Mouse (Mus musculus): Measurements from ENCODE around the gene Kdm2b. TPM values are rescaled to one million over a fixed set of nuclear protein-coding genes. Genes with fewer than 3 reads are reported as not detected.

The Kdm2b gene
- 20.5 and 28.8 TPM in 2 replicates for polyA plus RNA-seq (2012; rRNA removed)

DNA sequence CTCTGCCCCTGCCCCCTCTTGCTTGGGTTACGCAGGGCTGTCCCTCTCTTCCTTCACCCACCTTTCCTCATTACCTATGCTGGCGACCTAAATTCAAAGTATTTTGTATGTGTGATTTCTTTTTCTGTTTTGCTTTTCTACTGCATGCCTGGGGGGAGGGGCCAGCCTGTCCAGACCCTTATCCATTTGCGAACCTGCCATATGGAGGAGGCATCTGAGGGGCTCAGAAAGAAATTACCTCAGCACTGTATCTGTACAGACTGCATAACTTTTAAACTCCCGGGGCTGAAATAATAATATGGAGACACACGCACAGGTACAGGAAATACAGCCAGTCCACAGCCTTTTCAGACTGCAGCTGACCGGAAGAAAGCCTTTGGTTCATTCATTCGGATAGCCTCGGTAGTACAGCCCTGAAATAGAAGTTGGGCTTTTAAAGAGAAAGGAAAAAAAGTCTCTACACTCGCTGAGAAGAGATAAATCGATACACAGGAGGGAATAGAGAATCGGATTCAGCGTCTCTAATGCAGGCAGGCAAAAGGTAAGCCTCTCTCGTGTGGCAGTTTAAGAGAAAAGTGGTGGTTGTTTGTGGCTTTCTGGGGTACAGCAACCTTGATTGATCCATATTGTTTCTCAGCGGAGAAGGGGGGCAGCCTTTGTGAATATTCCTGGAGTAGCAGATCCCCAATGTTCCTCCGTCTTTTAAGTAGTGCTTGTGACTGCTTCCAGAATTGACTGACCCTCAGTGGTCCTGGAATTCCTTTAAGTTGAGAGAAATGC, at the start of gene Kdm2b:
Kdm2b (minus strand) TSS at position 273 of the 780 bp plus-strand sequence.
- no peak for DNase-seq (ENCODE audit: low spot score)

DNA sequence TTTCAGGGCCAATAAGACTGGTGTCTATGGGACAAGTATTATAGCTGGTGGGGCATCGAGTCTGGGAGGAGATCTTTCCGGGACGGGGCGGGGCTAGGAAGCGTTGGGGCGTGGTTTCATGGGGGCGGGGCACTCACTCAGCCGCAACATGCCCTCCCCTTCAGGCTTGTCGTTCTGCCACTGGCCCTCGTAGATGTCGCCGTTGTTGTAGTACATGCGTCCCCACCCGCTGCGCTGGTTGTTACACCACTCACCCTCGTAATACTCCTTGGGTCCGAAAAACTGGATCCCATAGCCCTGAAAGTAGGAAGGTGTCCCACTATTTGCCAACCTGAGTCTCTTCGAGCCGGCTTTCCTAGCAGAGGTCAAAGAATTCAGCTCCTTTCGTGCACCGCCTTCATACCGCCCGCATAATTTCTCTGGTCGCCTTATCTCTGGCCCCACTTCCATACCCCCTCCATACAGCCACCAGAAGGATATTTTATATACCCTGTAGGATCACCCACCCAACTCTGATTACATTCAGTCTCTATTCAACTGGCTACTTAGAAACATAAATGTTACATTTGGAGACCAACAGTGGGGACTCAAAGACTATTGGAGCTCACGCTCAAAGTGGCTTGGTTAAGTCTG, 49.6 kb upstream of the Kdm2b start:
- no peak for DNase-seq (ENCODE audit: low spot score)

DNA sequence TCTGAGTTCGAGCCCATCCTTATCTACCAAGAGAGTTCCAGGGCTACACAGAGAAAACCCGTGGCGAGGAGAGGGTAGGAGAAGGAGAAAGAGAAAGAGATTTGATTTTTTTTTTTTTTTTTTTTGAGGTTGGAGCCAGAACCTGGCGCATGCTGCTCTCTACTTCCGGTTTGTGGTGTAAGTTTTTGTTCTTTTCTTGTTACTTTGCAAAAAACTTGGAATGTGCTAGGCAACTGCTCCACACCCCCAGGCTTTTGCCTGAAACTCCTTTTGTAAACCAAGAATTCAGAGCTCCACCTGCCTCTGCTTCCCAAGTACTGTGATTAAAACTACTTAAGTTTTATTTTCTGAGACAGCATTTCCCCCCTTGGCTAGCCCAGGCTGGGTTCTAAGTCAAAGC, 48.5 kb upstream of the Kdm2b start:
- DNase-seq (ENCODE audit: low spot score), result no peak

DNA sequence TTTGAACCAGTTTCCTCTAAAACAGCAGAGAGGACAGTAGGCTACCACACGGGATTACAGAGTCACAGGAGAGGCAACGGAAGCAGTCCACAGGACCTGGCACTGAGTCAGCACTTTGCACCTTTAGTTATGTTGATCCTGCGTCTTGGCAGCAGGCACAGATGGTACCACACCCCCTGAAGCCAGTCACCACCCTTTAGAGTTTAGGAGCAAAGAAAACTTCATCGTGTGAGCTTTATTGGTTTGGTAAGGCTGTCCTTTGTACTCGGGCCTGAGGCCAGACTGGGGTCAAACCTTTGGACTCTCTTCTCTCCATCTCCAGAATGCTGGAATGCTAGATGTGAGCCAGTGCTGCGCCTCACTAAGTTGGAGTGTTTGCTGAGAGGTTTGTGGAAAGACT, 45.9 kb upstream of the Kdm2b start:
- no peak for DNase-seq (ENCODE audit: low spot score)

DNA sequence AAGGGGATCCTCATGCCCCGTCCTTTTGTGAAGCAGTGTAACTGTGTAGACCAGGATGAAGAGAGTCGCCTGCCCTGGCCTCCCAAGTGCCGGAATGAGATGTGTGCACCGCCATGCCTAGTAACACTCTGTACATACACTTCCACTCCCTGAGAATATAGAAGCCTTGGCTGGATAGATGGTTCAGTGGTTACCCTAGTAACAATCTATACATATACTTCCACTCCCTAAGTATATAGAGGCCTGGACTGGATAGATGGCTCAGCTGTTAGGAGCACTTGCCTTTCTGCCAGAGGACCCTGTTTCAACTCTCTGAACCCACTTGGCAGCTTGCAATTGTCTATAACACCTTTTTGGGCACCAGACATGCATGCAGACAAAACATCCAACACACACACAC, 45.5 kb upstream of the Kdm2b start:
- no peak for DNase-seq (ENCODE audit: low spot score)

DNA sequence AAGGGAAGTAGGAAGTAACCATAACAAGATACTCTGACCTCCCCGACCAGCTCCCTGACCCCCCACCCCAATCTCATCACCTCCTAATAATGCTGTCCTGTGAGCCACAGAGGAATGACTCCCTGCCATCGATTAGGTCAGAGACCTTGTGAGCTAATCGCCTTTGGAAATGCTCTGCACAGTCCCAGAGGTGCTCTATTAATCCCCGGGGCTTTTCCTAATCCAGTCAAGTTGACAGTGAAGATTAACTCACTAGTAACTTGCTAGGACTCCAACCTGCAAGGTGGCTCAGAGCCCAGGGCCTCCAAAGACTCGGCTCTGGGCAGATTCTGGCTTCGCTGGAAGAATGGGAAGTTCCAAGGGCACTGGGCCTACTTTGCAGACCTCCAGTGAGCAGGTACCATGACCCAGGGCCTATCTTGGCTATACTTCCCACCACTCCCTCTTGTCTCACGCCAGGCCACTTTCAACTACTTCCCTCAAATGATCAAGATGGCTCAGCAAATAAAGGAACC, 44.1 kb upstream of the Kdm2b start:
- DNase-seq (ENCODE audit: low spot score), result no peak

DNA sequence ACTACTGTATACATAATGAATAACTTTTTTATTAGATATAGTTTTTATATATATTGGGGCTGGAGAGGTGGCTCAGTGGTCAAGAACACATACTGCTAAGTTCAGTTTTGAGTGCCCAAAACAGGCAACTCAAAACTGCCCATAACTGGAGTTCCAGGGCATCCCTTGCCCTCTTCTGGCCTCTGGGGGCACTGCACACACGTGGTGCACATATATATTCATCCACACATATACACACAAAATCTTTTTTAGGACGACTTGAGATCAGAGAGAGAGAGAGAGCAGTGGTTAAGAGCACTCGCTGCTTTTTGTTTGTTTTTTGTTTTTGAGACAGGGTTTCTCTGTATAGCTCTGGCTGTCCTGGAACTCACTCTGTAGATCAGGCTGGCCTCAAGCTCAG, 41.7 kb upstream of the Kdm2b start:
- DNase-seq (ENCODE audit: low spot score), result no peak

DNA sequence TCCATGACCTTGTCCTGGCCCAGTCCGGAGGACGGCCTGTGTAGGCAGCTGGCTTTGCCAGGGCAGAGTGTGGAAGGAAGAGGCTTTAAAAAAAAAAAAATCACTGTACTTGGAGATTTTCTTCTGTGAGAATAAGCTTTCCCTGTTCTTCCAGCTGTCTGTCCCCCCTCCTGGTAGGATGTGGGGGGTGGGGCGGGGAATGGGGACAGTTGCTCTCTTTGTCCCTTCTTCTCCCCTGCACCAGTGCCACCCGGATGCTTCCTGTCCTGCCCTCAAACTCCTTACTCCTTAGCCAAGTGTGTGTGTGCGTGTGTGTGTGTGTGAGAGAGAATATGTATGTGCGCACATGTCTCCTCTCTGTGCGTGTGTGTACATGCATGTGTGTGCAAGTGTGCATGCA, 40.1 kb upstream of the Kdm2b start:
- no peak for DNase-seq (ENCODE audit: low spot score)

DNA sequence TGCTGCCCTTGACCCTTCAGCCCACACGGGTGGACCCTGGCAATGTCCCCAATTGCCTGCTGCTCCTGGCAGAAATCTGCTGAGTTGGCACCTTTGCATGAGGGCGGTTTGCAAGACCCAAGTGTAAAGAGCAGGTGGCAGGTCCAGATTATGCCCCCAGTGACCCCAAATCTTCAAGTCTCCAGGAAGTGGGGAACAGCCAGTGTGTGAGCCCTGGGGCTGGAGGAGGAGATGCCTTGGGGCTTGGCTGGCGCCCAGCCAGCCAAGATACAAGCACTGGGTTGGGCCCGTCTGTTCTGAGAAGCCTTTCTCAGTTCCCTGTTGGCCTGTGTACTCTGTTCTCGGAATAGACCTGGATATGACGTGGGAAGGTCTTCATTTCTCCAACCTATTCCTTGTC, 37.8 kb upstream of the Kdm2b start:
- no peak for DNase-seq (ENCODE audit: low spot score)

DNA sequence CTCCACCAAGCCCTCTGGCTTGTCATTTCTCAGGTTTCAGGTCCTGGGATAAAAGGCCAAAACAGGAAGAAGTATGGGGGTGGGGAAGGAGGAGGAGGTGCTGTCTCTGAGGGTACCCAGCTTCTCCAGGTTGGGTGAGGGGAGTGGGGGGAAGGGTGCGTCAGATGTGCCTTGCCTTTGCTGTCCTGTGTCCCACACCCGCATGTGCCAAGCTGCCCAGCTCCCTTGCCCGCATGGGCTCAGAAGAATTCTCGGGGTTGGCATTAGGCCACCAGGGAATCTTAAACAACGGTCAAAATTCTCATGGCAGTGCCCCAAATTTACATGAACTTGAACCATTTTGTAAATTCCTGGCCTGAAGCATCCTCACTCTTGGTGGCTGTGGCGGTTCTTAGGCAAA, 36.8 kb upstream of the Kdm2b start:
- no peak for DNase-seq (ENCODE audit: low spot score)

DNA sequence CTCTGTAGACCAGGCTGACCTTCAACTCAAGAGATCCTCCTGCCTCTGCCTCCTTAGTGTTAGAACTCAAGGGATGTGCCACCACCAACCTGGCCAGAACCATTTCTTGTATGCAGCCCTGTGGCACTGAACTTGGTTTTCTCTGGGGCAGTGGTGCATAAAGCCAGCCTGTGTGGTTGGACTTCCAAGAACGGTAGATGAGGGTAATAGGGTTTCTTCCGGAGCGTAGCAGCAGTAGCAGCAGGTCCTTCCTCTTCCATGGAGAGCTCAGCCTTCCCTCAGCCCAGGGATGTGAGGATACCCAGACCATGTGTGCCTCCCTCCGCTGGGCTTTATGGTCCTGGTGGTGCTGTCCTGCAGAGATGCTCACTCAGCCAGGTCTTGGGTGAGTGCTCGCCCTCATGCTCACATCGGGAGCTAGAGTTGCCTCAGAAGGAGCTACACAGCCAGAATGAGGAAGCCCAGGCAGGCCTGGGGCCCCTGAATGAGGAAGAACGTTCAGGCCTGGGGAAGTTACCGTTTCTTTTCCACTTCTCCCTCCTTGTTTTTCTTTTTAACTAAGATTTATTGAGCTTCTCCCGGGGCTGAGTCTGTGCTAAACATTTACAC, 35.4 kb upstream of the Kdm2b start:
- no peak for DNase-seq (ENCODE audit: low spot score)

DNA sequence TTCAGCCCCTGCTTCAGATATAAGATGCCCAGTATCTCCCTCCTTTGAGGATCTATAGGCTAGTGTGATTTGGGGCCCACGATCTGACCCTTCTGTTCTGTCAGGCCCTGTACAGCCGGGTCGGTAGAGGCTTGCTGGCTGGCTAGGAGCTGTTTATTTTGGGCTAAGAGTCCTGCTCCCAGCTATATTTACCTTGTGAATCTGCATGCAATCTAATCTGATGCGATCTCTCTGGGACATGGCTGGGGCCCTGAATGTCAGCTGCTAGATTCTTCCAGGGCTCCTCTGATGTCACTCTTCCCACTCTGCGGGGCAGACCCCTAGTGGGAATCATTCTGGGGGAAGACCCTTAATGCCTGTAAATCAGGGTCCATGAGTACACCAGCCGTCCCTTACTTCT, 34.7 kb upstream of the Kdm2b start:
- DNase-seq (ENCODE audit: low spot score), result no peak

DNA sequence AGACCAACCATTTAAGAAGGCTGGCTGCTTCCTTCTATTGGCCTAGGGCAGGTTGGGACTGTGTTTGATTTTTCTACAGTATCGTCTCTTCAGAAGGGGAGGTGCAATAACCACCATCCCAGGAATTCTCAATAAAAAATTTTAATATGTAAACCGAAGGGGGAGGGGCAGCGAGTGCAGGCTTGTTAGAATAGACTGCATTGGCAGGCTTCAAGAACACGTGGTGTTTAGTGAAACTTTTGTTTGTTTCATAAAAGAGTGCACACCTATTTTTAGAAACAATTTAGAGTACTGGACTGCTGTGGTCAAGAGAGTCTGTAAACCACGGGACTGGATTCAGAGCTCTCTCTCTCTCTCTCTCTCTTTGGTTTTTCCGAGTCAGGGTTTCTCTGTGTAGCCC, 33.4 kb upstream of the Kdm2b start:
- no peak for DNase-seq (ENCODE audit: low spot score)

DNA sequence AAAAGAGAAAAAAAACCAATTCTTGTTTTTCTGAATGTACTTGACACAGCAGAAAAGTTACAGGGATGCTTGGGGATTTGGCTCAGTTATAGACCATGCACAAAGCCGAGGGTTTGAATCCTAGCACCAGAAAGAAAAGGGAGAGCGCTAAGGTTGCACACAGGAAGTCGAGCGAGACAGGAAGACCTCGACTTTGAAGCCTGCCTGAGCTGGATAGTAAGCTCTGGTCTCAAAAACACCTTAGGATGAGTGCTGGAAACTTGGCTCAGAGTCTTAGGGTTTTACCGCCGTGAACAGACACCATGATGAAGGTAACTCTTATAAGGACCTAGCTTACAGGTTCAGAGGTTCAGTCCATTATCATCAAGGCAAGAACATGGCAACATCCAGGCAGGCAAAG, 31.8 kb upstream of the Kdm2b start:
- no peak for DNase-seq (ENCODE audit: low spot score)

DNA sequence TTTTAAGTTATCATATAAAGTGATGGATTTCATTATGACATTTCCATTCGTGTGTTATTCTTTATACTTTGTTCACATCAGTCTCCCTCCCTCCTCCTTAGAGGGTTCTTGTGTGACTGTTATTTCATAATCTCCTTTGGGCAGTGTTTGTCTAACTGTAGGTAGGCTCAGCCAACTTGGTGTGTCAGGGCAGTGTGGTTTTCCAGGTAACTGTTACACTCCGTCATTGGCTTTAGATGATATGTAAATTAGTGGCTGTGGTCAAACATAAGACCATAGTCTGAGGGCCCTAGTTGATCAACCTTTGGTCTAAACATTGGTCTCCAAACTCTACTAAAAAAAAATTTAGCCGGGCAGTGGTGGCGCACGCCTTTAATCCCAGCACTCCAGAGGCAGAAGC, 30.8 kb upstream of the Kdm2b start:
- DNase-seq (ENCODE audit: low spot score), result no peak

DNA sequence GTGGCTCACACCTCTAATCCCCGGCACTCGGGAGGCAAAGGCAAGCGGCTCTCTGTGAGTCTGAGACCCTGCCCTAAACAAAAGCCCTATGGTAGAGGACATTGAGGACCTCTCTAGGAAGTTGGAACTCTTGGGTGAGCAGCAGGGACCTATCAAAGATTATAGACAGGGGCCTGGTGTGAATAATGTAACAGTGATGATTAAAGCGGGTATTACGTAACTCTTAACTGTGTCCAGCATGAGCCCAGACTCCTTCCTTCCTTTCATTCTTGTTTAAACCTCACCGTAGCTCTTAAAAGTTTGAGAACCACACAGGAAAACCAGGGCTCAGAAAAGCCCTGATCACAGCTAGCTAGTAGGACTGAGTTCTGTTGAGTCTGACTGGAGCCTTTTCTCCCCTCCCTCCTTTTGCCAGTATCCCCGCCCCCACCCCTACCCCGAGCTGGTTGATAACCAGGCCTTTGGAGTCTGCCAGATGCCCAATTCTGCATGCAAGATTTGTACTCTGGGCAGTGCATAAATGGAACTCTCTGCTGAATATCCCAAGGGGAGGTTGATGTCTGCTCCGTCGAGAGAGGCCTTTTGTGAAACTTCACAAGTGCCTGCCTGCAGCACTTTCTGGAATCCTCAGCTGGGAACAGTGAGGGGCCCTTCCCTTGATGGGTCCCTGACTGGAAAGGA, 29.9 kb upstream of the Kdm2b start:
- DNase-seq (ENCODE audit: low spot score), result no peak

DNA sequence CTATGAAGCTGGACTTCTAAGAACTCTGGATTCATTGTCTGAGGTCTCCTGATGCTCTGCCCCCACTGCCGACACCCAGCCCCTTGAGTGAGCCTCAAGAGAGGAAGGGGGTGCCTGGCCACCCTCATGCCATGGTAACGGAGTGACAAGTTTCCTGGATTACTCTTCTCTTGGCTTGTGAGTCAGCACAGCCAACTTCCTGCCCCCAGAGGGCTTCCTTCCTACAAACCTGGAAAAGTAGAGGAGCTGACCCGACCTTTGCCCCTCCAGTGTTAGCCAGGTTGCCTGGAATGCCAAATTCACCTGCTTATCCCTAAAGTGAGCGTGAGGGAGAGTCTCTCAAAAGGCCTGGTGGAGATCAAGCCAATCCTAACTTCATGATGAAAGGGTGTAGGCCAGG, 27.9 kb upstream of the Kdm2b start:
- DNase-seq (ENCODE audit: low spot score), result no peak

DNA sequence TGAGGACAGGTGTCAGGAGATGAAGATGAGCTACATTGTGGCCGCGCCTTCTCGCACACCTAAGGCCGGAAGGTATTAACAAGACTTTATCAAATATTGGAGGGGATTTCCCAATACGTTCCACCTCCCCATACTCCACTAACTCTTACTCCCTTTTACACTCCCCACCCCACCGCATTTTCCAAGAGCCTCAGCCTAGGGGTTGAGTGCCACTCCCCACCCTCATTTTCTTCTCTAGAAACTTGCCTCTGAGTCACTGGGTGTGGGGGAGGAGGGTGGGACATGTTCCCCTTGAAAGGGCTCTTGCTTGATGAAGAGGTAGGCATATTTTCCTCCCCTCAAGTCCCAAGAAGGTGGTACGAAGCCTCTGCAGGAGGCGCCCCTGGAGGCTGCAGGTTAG, 26.3 kb upstream of the Kdm2b start:
- no peak for DNase-seq (ENCODE audit: low spot score)

DNA sequence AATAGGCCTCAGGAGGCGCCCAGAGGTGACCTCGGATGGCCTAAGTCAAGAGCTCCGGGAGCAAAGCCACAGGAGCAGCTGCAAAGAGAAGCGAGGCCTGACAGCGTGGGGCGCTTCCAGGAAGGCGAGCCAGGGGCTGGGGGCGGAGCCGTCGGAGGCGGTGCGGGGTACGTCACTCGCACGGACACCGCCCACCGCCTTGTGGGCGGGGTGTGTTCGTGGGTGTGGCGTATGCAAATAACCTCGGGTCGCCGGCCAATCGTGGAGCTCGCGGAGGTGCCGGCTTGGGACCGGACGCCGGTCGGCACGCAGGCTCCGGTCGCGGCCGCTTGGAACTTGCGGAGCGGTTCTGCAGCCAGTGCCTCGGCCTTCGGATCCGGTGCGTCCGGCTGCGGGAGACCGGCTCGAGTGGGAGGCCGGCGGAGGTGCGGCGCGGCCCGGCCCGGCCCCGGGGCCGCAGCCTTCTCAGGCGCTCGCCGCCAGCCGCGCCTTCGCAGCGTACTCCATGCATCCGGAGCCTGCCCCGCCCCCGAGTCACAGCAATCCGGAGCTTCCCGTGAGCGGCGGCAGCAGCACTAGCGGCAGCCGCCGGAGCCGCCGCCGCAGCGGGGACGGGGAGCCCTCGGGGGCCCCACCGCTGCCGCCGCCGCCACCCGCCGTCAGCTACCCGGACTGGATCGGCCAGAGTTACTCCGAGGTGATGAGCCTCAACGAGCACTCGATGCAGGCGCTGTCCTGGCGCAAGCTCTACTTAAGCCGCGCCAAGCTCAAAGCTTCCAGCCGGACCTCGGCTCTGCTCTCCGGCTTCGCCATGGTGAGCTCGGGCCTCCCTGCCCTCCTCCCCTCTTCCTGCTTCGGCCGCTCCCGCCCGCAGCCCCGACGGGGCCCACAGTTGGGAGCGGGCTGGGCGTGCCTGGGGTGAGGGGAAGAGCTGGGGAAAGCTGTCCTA, 25.4 kb upstream of the Kdm2b start, which contains the start of gene Orai1:
Orai1 (plus strand) TSS at position 322 of the 949 bp plus-strand sequence.
- peak; percentile 93 for DNase-seq (ENCODE audit: low spot score)

DNA sequence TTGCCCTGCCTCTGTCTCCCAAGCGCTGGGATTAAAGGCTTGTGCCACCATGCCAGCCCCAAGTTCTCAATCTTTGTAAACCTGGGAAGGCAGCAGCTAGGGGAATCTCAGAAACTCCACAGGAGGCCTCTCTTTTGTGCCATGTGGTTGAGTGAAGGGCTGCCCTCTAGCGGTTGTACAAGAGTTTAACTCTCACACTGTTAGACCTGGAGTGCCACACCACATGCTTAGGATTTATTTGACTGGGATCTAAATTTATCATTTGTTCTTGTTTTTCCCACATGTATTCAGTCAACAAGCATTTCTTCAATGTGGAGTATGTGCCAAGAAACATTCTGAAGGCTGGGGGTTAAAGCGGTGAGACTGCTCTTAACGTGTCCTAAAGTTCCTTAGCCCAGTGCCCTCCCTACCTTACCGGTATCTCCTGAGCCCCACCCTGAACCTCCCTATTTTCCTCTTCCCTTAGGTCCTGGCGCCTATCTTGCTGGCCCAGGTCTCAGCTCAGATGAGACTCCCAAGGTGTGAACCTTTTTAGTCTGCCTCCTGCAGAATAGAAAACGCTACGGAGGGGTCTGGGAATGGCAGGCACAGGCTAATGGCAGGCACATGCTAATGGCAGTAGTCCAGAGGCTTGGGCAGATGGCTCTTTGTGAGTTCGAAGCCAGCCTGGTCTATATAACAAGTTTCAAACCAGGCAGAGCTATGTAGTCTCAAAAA, 24.1 kb upstream of the Kdm2b start:
- no peak for DNase-seq (ENCODE audit: low spot score)

DNA sequence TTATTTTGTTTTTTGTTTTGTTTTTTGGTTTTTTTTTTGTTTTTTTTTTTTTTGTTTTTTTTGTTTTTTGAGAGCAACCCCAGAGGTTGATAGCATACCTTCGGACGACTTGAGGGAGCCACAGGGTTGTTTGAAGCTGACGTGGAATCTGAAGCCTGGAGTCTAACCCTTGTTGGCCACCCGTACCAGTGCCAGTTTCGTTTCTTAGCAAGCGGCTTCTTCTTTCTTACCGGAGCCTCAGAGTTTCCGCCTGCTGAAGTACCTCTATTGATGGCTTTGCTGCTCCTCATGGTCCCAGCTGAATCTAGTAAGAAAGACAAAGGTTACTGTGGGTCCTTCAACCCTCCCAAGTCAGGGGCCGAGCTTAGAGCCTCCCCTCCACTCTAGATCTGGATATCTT, 22.1 kb upstream of the Kdm2b start:
- no peak for DNase-seq (ENCODE audit: low spot score)

Data from urinary bladder, adult 2 months (tissue).